Mouse (Mus musculus) bone marrow, adult 2 months (tissue): ENCODE data around the gene Rmdn2.

Experiments
- CTCF ChIP-seq: fragments of 200-500 bp; IDR thresholded peaks from 2 replicates; pipeline ENCODE4 v1.5.1; 2011; ENCODE audit warnings: low read length, control low read depth; ENCODE audit not compliant: control insufficient read depth, insufficient read depth
- POLR2A ChIP-seq: fragments of 200-500 bp; IDR thresholded peaks from 2 replicates; pipeline ENCODE4 v1.6.1; 2011; ENCODE audit warnings: low read depth, mild to moderate bottlenecking, control low read depth, low read length, borderline replicate concordance; ENCODE audit not compliant: control insufficient read depth

- TF ChIP-seq CTCF (no peak), POLR2A (no peak)
Measured at GRCm38 (mm10) chr17:79565241-79565961, 46.3 kb upstream of the Rmdn2 start.
